Mouse (Mus musculus) cortical plate, adult 2 months (tissue): ENCODE measurements around the gene B9d1.

ENCODE experiments used
- CTCF ChIP-seq: fragments of 200-500 bp; IDR thresholded peaks from 2 replicates; pipeline ENCODE4 v1.5.1; 2011; ENCODE audit warnings: mild to moderate bottlenecking, control low read depth, low read length; ENCODE audit not compliant: insufficient read depth; ENCODE audit errors: extremely low read depth
- POLR2A ChIP-seq: fragments of 200-500 bp; IDR thresholded peaks from 2 replicates; pipeline ENCODE4 v1.6.1; 2011; ENCODE audit warnings: mild to moderate bottlenecking, low read length, control low read depth; ENCODE audit not compliant: insufficient read depth; ENCODE audit errors: extremely low read depth

- no peak for TF ChIP-seq CTCF
- no peak for TF ChIP-seq POLR2A
These were observed 41.5 kb downstream of the B9d1 start for GRCm38 (mm10) chr11:61546452-61546851.
